In genomic region chr6:118673974-118674695, GRCm38 (mm10) we compare ENCODE assay signal across 22 mouse cellular contexts.
DNase-seq lines count a peak whose midpoint lies in the region; ATAC-seq lines count a peak whose summit lies in the region.
"Had no signal": no experiment of that assay in that cellular context is flagged by ENCODE, and none has a peak within 500 bp of the region (broad histone marks: within the 10 kb centered on the region; RNA-seq: fewer than 3 reads in every experiment).

No protein-coding gene starts in this region.

- no peak overlapping the region for H3K9ac ChIP-seq in forebrain, embryonic 14.5 days (ENCODE audit: low read length)
- H3K9ac ChIP-seq in forebrain, embryonic 12.5 days: no peak overlapping the region
- H3K9ac ChIP-seq in heart, embryonic 11.5 days (ENCODE audit: low read depth, low read length): no peak overlapping the region
- H3K9ac ChIP-seq in liver, embryonic 11.5 days (ENCODE audit: low read depth, low read length): no peak overlapping the region
- H3K9ac ChIP-seq: hindbrain, embryonic 13.5 days; liver, embryonic 12.5 days had no signal

- peaks cover 3% of the 10 kb centered on the region; the same call in 1 of the 2 replicates for H3K36me3 ChIP-seq in forebrain, embryonic 14.5 days (ENCODE audit: control insufficient read depth, insufficient read depth, low read length)
- no peaks in the 10 kb centered on the region for H3K36me3 ChIP-seq in forebrain, embryonic 12.5 days (replicated peaks)
- H3K36me3 ChIP-seq in heart, embryonic 11.5 days (ENCODE audit: control insufficient read depth, insufficient read depth, low read length): no peaks in the 10 kb centered on the region
- H3K36me3 ChIP-seq in liver, embryonic 11.5 days (ENCODE audit: control insufficient read depth, insufficient read depth, low read length): no peaks in the 10 kb centered on the region
- H3K36me3 ChIP-seq: liver, embryonic 12.5 days had no signal

- ATAC-seq in forebrain, embryonic 14.5 days: peak; percentile 69; the same call in 1 of the 2 replicates
- no peak for ATAC-seq in forebrain, embryonic 12.5 days (ENCODE audit: low FRiP score)
- no peak for ATAC-seq in heart, embryonic 11.5 days (replicated peaks; ENCODE audit: insufficient number of reproducible peaks, low FRiP score, low TSS enrichment)
- no peak for ATAC-seq in liver, embryonic 11.5 days (replicated peaks; ENCODE audit: low FRiP score)
- ATAC-seq: inflammation-experienced regulatory T-cells, adult 6 months; liver, embryonic 12.5 days had no signal

- WGBS in forebrain, embryonic 14.5 days: 70% methylated on average over 12 of the region's 12 CpGs
- WGBS in forebrain, embryonic 12.5 days: 82% methylated on average over 12 of the region's 12 CpGs
- 74% methylated on average over 12 of the region's 12 CpGs for WGBS in heart, embryonic 11.5 days (ENCODE audit: insufficient replicate concordance)
- 74% methylated on average over 12 of the region's 12 CpGs for WGBS in liver, embryonic 11.5 days

- no peak overlapping the region for H3K4me3 ChIP-seq in forebrain, embryonic 14.5 days (ENCODE audit: low read depth, low read length)
- H3K4me3 ChIP-seq in forebrain, embryonic 12.5 days (replicated peaks): no peak overlapping the region
- no peak overlapping the region for H3K4me3 ChIP-seq in heart, embryonic 11.5 days (ENCODE audit: low read depth, low read length)
- H3K4me3 ChIP-seq in liver, embryonic 11.5 days (ENCODE audit: low read depth, low read length): no peak overlapping the region
- H3K4me3 ChIP-seq: heart, embryonic 10.5 days; hindbrain, embryonic 13.5 days; left cerebral cortex, adult 2 months; liver, embryonic 12.5 days; megakaryocyte, embryonic 14.5 days; myocyte had no signal

- no peaks in the 10 kb centered on the region for H3K27me3 ChIP-seq in forebrain, embryonic 14.5 days (replicated peaks; ENCODE audit: control insufficient read depth, insufficient read depth, low read length)
- H3K27me3 ChIP-seq in forebrain, embryonic 12.5 days: no peaks in the 10 kb centered on the region
- no peaks in the 10 kb centered on the region for H3K27me3 ChIP-seq in heart, embryonic 11.5 days (ENCODE audit: control insufficient read depth, insufficient read depth, low read length)
- H3K27me3 ChIP-seq in liver, embryonic 11.5 days (replicated peaks; ENCODE audit: control insufficient read depth, insufficient read depth, low read length): no peaks in the 10 kb centered on the region
- H3K27me3 ChIP-seq: hindbrain, embryonic 13.5 days had no signal

- no peaks in the 10 kb centered on the region for H3K4me1 ChIP-seq in forebrain, embryonic 14.5 days (ENCODE audit: control insufficient read depth, insufficient read depth, low read length)
- H3K4me1 ChIP-seq in forebrain, embryonic 12.5 days: no peaks in the 10 kb centered on the region
- H3K4me1 ChIP-seq in heart, embryonic 11.5 days (ENCODE audit: control insufficient read depth, insufficient read depth, low read length): no peaks in the 10 kb centered on the region
- no peaks in the 10 kb centered on the region for H3K4me1 ChIP-seq in liver, embryonic 11.5 days (replicated peaks; ENCODE audit: control insufficient read depth, insufficient read depth, low read length)
- H3K4me1 ChIP-seq: heart, embryonic 10.5 days; hindbrain, embryonic 13.5 days; liver, embryonic 12.5 days; megakaryocyte, embryonic 14.5 days had no signal

- peak overlapping the region; percentile 58; the same call in 1 of the 2 replicates for H3K27ac ChIP-seq in forebrain, embryonic 14.5 days (ENCODE audit: low read depth, low read length)
- H3K27ac ChIP-seq in forebrain, embryonic 12.5 days: no peak overlapping the region
- no peak overlapping the region for H3K27ac ChIP-seq in heart, embryonic 11.5 days (ENCODE audit: low read depth, low read length)
- no peak overlapping the region for H3K27ac ChIP-seq in liver, embryonic 11.5 days (ENCODE audit: low read depth, low read length)
- H3K27ac ChIP-seq: heart, embryonic 10.5 days; hindbrain, embryonic 13.5 days; left cerebral cortex, adult 2 months; liver, embryonic 12.5 days had no signal

- no peak overlapping the region for H3K4me2 ChIP-seq in forebrain, embryonic 14.5 days (ENCODE audit: low read length)
- no peak overlapping the region for H3K4me2 ChIP-seq in forebrain, embryonic 12.5 days
- H3K4me2 ChIP-seq in heart, embryonic 11.5 days: no peak overlapping the region
- no peak overlapping the region for H3K4me2 ChIP-seq in liver, embryonic 11.5 days
- H3K4me2 ChIP-seq: hindbrain, embryonic 13.5 days; liver, embryonic 12.5 days had no signal

- peak; percentile 45 for DNase-seq in forebrain, embryonic 14.5 days (ENCODE audit: low spot score)
- peak; percentile 49 to 53 for DNase-seq in cerebellum, adult 18-20 months
- peak; percentile 46 to 67 for DNase-seq in cerebellum, postnatal 25 days
- peak; percentile 24 to 49 for DNase-seq in layer of hippocampus, postnatal 10 days (ENCODE audit: low spot score in 2 of 2)
- no peak for DNase-seq in urinary bladder, postnatal 14 days (ENCODE audit: low spot score)
- DNase-seq in liver, embryonic 11.5 days (ENCODE audit: low spot score): no peak
- DNase-seq: heart, postnatal 14 days; kidney, adult 9 months; kidney, postnatal 36 days; lung, adult 2 months; midbrain, embryonic 14.5 days; right cerebral cortex, postnatal 14 days; spleen, adult 18-20 months had no signal

- no peaks in the 10 kb centered on the region for H3K9me3 ChIP-seq in forebrain, embryonic 14.5 days (replicated peaks; ENCODE audit: control insufficient read depth, low read length)
- no peaks in the 10 kb centered on the region for H3K9me3 ChIP-seq in forebrain, embryonic 12.5 days
- H3K9me3 ChIP-seq in heart, embryonic 11.5 days (replicated peaks; ENCODE audit: control insufficient read depth, low read length): no peaks in the 10 kb centered on the region
- H3K9me3 ChIP-seq in liver, embryonic 11.5 days (ENCODE audit: control insufficient read depth, low read length): no peaks in the 10 kb centered on the region
- H3K9me3 ChIP-seq: heart, embryonic 10.5 days; hindbrain, embryonic 13.5 days; liver, embryonic 12.5 days; megakaryocyte, embryonic 14.5 days had no signal

Comparison
In these comparisons a context has a peak if more than half of its experiments do, and no peak if none do; other contexts are left out.
1. DNase-seq: peak in forebrain, embryonic 14.5 days (single experiment), cerebellum, adult 18-20 months (2 of 2), cerebellum, postnatal 25 days (2 of 2) and layer of hippocampus, postnatal 10 days (2 of 2); none in urinary bladder, postnatal 14 days (single experiment) and liver, embryonic 11.5 days (single experiment).